Mouse (Mus musculus) forebrain, postnatal 0 days (tissue): ENCODE results near the gene Csnka2ip. TPM values are rescaled to one million over a fixed set of nuclear protein-coding genes. Genes with fewer than 3 reads are reported as not detected.
A peak's percentile ranks its signal among the peaks of the same experiment; 100 is the strongest.

Source experiments
- ATAC-seq: fragments of 200-750 bp; cut with Nextera tagmentation; 2 replicates; pipeline ENCODE4 v1.8.0; 2017; ENCODE audit warnings: mild to moderate bottlenecking, moderate library complexity
- DNase-seq: peaks from one replicate; pipeline ENCODE4 v3.0.0-alpha.2; 2015
- H3K27ac ChIP-seq: fragments of 300-500 bp; sonication (generic); 2 replicates; pipeline ENCODE4 v1.5.1; 2014; ENCODE audit warnings: low read depth, mild to moderate bottlenecking, antibody characterized with exemption, low read length, moderate library complexity, mixed read lengths
- H3K27me3 ChIP-seq: fragments of 300-500 bp; sonication (generic); 2 replicates; pipeline ENCODE4 v1.6.1; 2014; ENCODE audit warnings: mild to moderate bottlenecking, low read length, mixed read lengths; ENCODE audit not compliant: insufficient read depth
- H3K36me3 ChIP-seq: fragments of 300-500 bp; sonication (generic); 2 replicates; pipeline ENCODE4 v1.6.1; 2014; ENCODE audit warnings: mild to moderate bottlenecking, moderate library complexity; ENCODE audit not compliant: insufficient read depth
- H3K4me1 ChIP-seq: fragments of 300-500 bp; sonication (generic); 2 replicates; pipeline ENCODE4 v1.6.1; 2014; ENCODE audit warnings: antibody characterized with exemption; ENCODE audit not compliant: insufficient read depth
- H3K4me2 ChIP-seq: fragments of 300-500 bp; sonication (generic); 2 replicates; pipeline ENCODE4 v1.6.1; 2014; ENCODE audit warnings: low read depth, mild to moderate bottlenecking, moderate library complexity
- H3K4me3 ChIP-seq: fragments of 300-500 bp; sonication (generic); 2 replicates; pipeline ENCODE4 v1.5.1; 2014; ENCODE audit warnings: low read depth, low read length, mixed read lengths
- H3K9ac ChIP-seq: fragments of 300-500 bp; sonication (generic); 2 replicates; pipeline ENCODE4 v1.6.1; 2014; ENCODE audit warnings: mild to moderate bottlenecking
- H3K9me3 ChIP-seq: fragments of 300-500 bp; sonication (generic); 2 replicates; pipeline ENCODE4 v1.6.1; 2016; ENCODE audit warnings: low read length
- CTCF ChIP-seq: sonication (generic); IDR thresholded peaks from 2 replicates; pipeline ENCODE4 v1.5.1; 2016; ENCODE audit warnings: antibody characterized with exemption, control low read depth, low read depth
- WGBS: fragments of 180-500 bp; shearing (Covaris S2); extraction: QIAGEN DNeasy Blood & Tissue Kit; methylation state at CpG from one replicate; pipeline ENCODE4 v1.1.7; 2014; 5-methylcytosine and 5-hydroxymethylcytosine counted together
- polyA plus RNA-seq: library from polyadenylated mRNA; unstranded; fragments of >200 nt; fragmentation: Nextera tagmentation; extraction: Ambion mirVana; gene quantifications from 2 replicates; pipeline ENCODE4 v1.2.1, GENCODE M21; 2015
- total RNA-seq: library from RNA; depleted of rRNA; stranded (reverse); fragments of >200 nt; gene quantifications from 2 replicates; pipeline ENCODE4 v1.2.3, GENCODE M21; 2014

The Csnka2ip gene
- total and polyA plus RNA-seq, 2 experiments from 2014 or later: not detected

DNA sequence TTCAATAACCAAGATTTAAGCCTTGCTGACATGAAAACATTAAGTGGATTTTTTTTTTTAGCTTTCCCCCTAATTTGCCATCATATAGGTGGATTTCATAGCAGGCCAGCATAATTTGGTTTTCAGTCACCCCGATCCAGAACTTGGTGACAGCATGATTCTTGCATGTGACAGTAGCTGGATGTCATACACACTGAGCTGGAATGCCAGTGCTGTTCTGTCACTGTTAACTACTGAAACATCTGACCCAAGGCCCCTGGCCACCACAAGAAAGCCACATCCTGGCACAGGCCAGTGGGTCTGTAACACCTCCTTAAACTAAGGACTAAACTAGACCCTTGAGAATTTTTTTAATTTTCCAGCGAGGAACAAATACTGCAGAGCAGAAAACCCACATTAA, 15.4 kb downstream of the Csnka2ip start:
- no peaks in the 10 kb centered on the region for H3K36me3 ChIP-seq
- no peak overlapping the region for H3K9ac ChIP-seq
- WGBS: 74% methylated on average over 2 of the region's 2 CpGs
- no peak overlapping the region for H3K4me3 ChIP-seq
- no peak for TF ChIP-seq CTCF
- DNase-seq (no peak), ATAC-seq (no peak)
- no peaks in the 10 kb centered on the region for H3K9me3 ChIP-seq
- no peak overlapping the region for H3K4me2 ChIP-seq
- no peaks in the 10 kb centered on the region for H3K27me3 ChIP-seq
- no peaks in the 10 kb centered on the region for H3K4me1 ChIP-seq
- no peak overlapping the region for H3K27ac ChIP-seq

DNA sequence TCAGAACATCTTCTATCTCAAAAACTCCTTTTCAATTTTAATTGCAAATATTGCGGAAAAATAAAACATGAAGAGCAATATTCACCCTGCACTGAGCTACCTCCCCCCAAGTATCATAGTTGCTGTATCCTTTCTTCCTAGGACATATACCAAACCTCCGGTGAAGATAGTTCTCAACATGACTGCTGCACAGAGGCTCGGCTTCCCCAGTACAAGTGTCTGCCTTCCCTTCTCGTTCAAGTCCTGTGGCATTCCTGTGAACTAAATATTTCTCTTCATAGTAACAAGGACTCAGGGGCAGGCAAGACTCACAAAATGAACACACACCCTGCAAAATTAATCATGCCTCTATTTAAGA, 16.0 kb downstream of the Csnka2ip start:
- Histone ChIP-seq H3K27me3 (no peaks in the 10 kb centered on the region), H3K4me1 (no peaks in the 10 kb centered on the region), H3K4me3 (no peak overlapping the region), H3K9me3 (no peaks in the 10 kb centered on the region), H3K9ac (no peak overlapping the region), H3K4me2 (no peak overlapping the region), H3K36me3 (no peaks in the 10 kb centered on the region), H3K27ac (no peak overlapping the region)
- ATAC-seq: no peak
- TF ChIP-seq CTCF: no peak
- no peak for DNase-seq
- 77% methylated on average over 4 of the region's 4 CpGs for WGBS

DNA sequence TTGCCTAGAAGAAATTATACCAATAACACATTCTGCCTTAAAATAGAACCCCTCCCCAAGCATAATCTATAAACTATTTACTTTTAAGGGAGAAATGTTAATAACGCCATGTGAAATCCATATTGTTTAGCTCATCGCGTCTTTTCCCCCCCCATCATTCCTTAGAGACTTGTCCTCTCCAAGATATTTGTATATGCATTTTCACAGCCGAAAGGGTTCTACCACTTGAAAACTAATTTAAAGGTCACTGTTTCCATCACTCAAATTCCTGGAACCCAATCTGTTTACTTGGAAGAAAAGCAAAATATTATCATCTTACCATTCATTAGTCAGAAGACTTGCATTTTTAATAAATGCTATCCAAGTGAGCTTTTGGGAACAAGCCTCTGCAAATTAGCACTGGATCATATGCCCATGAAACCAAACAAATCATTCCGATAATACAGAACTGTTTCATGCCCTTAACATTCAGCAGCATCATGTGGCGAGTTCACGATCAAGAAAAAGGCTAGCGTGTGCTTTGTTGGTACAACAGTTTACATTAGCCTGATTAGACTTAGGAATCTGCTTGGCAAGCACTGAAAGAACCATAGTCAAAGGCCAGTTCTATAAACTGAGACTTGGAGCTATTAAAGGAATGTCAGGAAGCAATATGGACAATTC, 16.5 kb downstream of the Csnka2ip start:
- H3K36me3 ChIP-seq: no peaks in the 10 kb centered on the region
- H3K4me1 ChIP-seq: no peaks in the 10 kb centered on the region
- no peak overlapping the region for H3K4me3 ChIP-seq
- no peak overlapping the region for H3K27ac ChIP-seq
- WGBS: 75% methylated on average over 8 of the region's 8 CpGs
- H3K9ac ChIP-seq: no peak overlapping the region
- no peak for TF ChIP-seq CTCF
- no peak overlapping the region for H3K4me2 ChIP-seq
- H3K27me3 ChIP-seq: no peaks in the 10 kb centered on the region
- no peak for DNase-seq
- no peak for ATAC-seq
- no peaks in the 10 kb centered on the region for H3K9me3 ChIP-seq

DNA sequence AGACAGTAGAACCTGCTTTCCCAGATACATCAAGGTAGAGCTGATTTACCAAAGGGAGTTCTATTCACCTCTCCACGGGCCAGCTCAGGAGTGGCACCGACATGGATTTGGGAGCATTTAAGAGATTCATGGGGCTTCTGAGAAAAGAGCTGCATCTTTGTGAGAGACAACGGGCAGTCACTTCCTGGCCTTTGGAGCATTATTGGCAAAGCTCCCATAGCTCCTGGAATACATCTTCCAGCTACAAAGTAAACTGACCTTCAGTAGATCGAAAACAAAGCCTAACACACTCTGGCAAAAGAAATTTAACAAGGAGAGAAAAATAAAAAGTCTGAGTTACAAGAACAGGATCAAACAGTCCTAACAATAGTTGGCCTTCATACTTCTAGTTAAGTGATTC, 17.6 kb downstream of the Csnka2ip start:
- TF ChIP-seq CTCF: no peak
- H3K4me1 ChIP-seq: no peaks in the 10 kb centered on the region
- no peaks in the 10 kb centered on the region for H3K27me3 ChIP-seq
- H3K27ac ChIP-seq: no peak overlapping the region
- DNase-seq (no peak), ATAC-seq (no peak)
- 83% methylated on average over 4 of the region's 4 CpGs for WGBS
- H3K9ac ChIP-seq: no peak overlapping the region
- H3K36me3 ChIP-seq: no peaks in the 10 kb centered on the region
- no peak overlapping the region for H3K4me2 ChIP-seq
- no peak overlapping the region for H3K4me3 ChIP-seq
- H3K9me3 ChIP-seq: no peaks in the 10 kb centered on the region

DNA sequence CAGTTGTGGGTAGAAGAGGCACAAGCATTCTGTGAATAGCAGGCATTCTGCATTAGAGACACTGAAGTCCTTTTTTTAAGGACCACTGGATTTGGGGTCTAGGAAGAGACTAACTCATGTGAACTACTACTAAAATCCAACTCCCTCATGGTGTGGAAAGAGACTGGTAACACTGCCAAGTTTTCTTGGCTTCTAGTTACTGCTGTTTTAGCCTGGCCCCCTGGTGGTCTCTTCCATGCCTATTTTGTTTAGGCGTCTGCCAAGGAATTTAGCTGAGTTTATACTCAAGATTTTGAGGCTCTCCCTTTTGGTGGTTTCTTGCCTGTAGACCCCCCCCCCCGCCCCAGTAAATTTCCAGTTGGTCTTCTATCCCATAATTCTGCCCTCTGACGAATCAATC, 18.8 kb downstream of the Csnka2ip start:
- ATAC-seq (no peak), DNase-seq (peak; percentile 48)
- H3K27ac ChIP-seq: no peak overlapping the region

DNA sequence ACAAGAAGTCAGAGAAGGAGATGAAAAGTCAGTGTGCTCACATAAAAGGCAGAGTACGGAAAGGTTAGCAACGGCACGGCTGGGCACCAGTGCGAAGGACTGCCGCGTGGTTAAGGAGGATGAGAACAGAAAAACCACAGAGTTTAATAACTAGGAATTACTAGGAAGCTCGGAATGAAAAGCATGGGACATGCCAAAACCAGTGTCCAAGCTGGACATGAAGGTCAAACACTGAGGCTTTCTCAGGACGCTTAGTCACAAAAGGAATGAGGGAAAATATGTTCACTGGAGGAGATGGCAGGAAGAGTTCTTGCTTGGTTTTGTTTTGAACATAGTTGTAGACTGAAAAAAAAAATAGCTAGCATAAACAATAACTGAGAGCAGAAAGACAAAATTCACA, 32.7 kb downstream of the Csnka2ip start:
- Histone ChIP-seq H3K4me2 (no peak overlapping the region), H3K9me3 (no peaks in the 10 kb centered on the region), H3K4me3 (no peak overlapping the region), H3K27me3 (no peaks in the 10 kb centered on the region), H3K27ac (no peak overlapping the region), H3K9ac (no peak overlapping the region), H3K36me3 (no peaks in the 10 kb centered on the region), H3K4me1 (no peaks in the 10 kb centered on the region)
- ATAC-seq (no peak), DNase-seq (no peak)
- no peak for TF ChIP-seq CTCF
- WGBS: 93% methylated on average over 8 of the region's 8 CpGs

More for the DNA sequence above, 18.8 kb downstream of the Csnka2ip start:
- Histone ChIP-seq H3K4me1 (no peaks in the 10 kb centered on the region), H3K4me2 (no peak overlapping the region), H3K9me3 (no peaks in the 10 kb centered on the region), H3K4me3 (no peak overlapping the region), H3K9ac (no peak overlapping the region), H3K36me3 (no peaks in the 10 kb centered on the region), H3K27me3 (no peaks in the 10 kb centered on the region)
- TF ChIP-seq CTCF: peak; percentile 27; the same call in 1 of the 2 replicates
- 52% methylated on average over 3 of the region's 3 CpGs for WGBS

DNA sequence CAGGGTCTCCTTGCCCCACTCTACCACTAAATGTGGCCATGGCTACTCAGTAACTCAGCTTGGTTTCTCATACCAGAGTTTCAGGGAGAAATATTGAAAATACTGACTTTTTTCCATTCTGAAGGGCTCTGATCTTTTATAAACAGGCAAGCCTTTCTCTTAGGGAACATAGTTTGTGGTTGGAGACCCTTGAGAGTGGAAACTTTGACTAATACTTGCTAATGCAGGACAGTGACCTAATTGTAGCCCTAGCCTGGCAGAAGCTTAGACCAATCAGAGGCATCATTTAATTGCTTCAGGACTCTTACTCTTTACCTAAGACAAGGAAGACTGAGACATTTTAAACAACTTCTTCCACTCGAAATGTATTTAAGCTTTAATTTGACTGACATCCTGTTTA, 39.1 kb downstream of the Csnka2ip start:
- ATAC-seq: no peak
- no peak overlapping the region for H3K27ac ChIP-seq
- no peaks in the 10 kb centered on the region for H3K4me1 ChIP-seq
- WGBS: 71% methylated on average over 1 of the region's 1 CpGs
- no peaks in the 10 kb centered on the region for H3K36me3 ChIP-seq
- H3K4me2 ChIP-seq: no peak overlapping the region
- no peak overlapping the region for H3K9ac ChIP-seq
- no peak for TF ChIP-seq CTCF
- H3K9me3 ChIP-seq: no peaks in the 10 kb centered on the region
- no peak overlapping the region for H3K4me3 ChIP-seq
- no peak for DNase-seq
- H3K27me3 ChIP-seq: no peaks in the 10 kb centered on the region

DNA sequence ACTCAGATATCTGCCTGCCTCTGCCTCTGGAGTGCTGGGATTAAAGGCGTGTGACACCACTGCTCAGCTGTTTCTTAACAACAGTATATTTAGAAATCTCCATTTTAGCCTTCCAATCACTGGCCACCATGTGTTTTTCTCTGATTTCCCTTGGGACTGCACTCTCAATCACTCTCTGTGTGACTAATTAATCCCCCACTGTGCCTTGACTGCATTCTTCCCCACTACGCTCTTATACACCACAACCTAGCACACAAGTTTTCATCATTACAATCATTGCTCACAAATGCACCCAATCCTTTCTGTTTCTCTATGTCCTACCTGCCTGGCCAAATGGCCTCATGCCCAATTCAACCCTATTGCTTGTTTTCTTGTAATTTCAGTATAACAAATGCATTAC, 43.7 kb downstream of the Csnka2ip start:
- 67% methylated on average over 2 of the region's 2 CpGs for WGBS
- DNase-seq (no peak), ATAC-seq (no peak)
- no peak overlapping the region for H3K27ac ChIP-seq
- TF ChIP-seq CTCF: no peak
- no peaks in the 10 kb centered on the region for H3K27me3 ChIP-seq
- no peak overlapping the region for H3K4me2 ChIP-seq
- H3K4me1 ChIP-seq: no peaks in the 10 kb centered on the region
- no peaks in the 10 kb centered on the region for H3K36me3 ChIP-seq
- H3K9me3 ChIP-seq: no peaks in the 10 kb centered on the region
- H3K9ac ChIP-seq: no peak overlapping the region
- no peak overlapping the region for H3K4me3 ChIP-seq
